Mouse (Mus musculus): ENCODE results near the gene Dok4.

Dok4 gene

GRCm38 (mm10) chr8:94876197-94876730 lies at the start of gene Dok4:
Dok4 (minus strand) TSS chr8:94876330.
- peak; percentile 87 for DNase-seq

- DNase-seq, result no peak
These were observed 47.3 kb upstream of the Dok4 start, which contains the start of gene Adgrg5 for GRCm38 (mm10) chr8:94923405-94923804. Adgrg5 (plus strand) TSS chr8:94923694.

DNA sequence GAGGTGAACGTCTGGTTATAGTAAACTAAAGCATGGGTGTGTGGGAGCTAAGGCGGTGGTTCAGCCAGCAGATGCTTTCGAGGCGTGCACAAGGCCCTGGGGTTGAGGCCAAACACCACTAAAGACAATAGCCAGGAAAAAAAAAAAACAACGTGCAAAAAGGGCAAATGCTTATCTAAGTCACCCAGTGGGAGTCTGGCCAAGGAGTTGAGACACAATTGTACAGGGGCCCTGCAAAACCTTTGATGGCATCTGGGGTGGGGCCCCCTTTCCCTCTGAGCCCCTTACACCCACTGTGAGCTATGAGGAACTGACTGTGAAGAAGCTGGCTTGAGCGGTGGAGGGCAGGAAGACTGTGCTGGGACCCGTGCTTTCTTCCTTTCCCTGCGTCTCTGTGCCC lies 46.5 kb upstream of the Dok4 start:
- DNase-seq, result no peak

DNA sequence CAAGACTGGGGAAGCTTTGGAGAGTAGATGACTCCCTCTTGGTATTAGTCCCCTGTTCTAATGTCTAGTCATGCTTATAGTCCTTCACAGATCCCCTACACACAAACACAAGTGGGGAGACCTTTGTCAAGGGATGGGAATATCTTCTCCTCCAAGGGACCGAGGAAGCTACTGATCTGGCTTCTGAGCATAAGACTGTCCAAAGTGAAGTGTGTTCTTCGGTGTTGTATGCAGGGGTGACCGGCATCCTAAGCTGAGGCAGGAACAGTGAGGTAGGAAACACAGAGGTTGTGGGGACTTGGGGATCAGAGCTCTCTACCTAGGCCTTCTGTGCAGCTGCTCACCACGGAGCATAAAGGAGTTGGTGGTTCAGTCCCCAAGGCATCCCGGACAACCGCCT lies 46.0 kb upstream of the Dok4 start:
- no peak for DNase-seq

GRCm38 (mm10) chr8:94919256-94919655 lies 43.1 kb upstream of the Dok4 start:
- no peak for DNase-seq

DNA sequence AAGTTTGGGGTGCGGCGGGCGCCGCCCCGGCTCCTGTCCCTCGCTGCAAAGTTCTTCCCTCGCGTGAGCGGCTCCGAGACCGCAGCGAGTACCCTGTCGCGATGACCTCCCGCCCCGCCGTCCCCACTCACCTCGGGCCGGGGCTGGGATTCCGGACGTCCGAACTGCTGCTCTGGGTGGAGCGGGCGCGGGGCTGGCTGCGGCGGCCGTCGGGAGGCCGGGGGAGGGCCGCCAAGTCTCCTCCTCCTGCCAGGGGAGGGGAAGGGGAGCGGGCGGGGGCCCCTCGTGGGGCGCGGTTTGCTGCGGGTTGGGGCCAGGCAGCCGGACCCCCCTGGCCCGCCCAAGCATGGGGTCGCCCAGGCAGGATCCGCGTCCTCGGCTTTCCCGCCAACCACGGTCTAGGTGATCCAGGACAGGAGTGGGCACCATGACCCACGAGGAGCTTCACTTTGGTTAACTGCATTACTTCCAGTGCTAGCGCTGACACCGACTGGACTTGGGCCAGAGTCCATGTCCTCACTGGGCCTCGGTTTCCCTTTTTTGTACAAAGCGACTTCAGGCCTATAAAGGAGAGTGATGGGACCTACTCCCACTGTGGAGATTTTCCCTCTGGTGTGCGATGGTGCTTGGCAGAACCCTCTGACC lies 41.8 kb upstream of the Dok4 start, which contains the start of gene Ccdc102a:
Gene Ccdc102a, minus strand, starts transcription at position 248 of the 645 bp plus-strand sequence.
- no peak for DNase-seq

DNA sequence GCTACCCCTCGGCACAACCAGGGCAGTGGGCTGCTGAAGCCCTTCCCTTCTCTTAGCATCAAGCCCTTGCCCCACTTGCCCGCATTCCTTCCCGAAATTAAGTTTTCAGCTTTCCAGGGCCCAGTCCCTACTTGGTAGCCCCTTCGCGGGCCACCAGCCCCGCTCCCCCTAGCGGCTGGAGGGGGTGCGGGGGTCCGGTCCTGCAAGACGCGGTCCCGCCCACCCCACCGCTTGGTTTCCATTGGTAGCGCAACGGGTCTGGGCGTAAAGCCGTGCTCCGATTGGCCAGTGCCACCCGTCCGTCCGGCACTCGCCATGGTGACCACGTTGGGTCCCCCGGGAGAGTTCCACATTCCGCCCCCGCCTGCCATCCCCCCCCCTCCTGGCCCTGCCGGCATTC lies 41.2 kb upstream of the Dok4 start:
- DNase-seq, result peak; percentile 96

GRCm38 (mm10) chr8:94916960-94917324 lies 40.8 kb upstream of the Dok4 start:
- no peak for DNase-seq

DNA sequence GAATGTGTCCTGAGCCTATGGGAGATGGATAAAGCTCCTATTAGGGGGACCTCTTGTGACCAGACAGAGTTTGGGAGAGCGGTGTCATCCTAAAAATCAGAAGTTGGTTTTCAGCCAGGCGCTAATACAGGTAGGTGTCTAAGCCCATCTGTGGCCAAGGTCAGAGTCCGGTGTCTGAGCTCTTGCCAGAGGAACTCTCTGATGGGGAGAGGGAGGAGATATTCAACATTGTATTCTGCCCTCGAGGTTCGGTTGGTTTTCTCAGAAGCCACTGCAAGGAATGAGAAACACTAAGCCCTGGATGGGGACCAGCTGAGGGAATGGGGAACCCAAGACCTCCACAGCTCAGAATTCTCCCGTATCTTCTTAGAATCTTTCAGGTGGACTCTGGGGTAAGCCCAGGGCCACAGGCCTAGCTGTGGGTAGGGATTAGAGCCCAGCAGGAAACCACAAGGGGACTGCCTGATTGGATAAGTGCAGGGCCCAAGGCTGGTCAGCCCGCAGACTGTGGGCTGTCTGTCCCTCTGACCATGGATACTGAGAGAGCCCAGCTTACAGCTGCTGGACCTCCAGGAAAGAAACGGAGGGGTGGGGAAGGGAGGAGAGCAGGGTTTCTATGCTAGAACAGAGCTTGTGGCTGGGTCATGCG lies 40.3 kb upstream of the Dok4 start:
- peak; percentile 22 for DNase-seq

DNA sequence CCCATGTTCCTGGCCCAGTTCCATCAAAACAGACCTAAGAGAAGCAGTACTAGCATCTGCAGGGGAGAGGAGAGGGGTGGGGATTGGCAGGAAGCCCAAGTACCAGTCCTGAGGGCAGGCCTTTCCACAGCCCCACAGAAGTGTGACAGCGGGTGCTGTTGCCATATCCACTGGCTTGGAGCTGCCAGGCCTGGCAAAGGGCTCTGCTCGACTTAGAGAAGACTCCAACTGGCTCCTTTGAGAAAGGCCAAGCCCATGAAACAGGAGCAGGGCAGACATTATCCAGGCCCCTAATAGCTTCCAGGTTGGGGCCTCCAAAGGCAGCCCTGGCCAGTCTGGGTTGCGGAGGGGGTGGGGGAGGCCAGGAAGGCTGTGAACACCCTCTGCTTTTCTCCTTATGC lies 38.6 kb upstream of the Dok4 start:
- peak; percentile 30 for DNase-seq

DNA sequence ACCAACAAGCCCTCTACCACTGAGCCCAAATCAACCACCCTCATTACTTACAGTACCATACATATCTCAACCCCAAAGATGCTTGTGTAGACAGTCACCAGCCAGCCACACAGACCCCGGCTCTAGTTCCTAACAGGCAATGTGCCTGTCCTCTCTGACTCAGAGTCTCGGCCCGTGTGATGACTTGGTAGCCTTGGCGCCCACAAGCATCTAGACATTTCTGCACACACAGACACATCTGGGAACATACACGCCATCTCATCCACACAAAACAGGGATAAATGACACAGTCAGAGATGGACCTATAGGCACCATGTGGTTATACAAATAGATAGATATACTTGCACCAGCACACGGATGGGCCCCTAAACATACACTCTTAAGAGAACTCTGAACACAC lies 38.1 kb upstream of the Dok4 start:
- no peak for DNase-seq

DNA sequence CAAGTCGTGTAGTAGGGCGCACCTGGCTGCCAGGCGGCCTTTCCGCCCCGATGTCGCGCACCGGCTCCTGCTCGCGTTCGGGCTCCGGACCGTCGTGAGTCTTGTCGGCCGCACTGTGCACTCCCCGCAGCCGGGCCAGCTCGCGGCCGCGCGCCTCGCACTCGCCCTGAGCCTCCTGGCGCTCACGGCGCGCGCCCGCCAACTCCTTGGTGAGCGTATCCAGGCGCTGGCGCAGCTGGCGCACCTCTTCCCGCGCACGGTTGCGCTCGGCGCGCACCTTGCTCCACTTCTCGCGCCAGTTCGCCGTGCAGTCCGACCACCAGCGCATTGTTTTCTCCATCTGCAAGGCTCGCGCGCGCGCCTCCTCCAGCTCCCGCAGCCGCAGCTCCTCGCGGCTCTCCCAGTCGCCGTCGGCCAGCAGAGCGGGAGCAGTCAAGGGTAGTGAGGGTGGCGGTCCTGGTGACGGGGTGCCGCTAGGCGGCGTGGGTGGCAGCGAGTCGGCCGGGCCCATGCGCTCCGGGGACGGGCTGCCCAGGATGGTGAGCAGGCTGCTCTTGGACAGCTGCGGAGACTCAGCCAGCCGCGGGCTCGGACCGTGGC lies 37.0 kb upstream of the Dok4 start:
- peak; percentile 88 for DNase-seq

GRCm38 (mm10) chr8:94908847-94909246 lies 32.7 kb upstream of the Dok4 start:
- peak; percentile 86 for DNase-seq

DNA sequence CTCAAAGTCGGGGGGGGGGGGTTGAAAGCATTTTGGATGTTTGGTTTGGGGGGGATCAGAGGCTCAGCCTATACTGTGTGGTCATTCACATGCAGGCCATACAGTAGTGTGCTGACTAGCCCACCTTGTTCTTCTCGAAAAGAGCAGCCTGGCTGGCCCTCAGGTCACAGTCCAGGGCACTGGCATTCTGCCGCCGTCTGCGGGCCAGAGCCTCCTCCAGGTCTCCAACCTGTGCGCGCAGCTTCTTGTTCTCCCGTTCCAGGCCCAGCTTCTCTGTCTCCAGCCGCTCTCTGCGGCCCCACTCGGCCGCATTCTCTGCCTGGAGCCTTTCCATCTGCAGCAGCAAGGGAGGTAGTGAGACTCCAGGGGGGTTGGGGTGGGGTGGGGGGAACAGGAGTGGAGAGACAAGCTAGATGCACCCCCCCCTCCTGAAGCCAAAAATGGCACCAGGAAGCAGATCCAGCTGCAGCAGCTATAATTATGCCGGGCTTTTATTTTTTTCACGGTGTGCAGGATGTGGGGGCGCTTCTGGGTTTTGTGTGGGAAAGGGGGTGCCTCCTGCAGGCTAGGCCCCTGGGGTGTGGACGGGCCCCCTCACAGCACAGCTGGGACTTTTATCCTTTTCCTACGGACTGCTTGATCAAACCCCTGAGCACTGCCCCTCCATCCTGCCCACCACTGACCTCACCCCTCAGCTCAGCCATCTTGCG lies 31.6 kb upstream of the Dok4 start:
- no peak for DNase-seq

- DNase-seq, result peak; percentile 64
These were observed 28.5 kb upstream of the Dok4 start for GRCm38 (mm10) chr8:94904450-94905175.

DNA sequence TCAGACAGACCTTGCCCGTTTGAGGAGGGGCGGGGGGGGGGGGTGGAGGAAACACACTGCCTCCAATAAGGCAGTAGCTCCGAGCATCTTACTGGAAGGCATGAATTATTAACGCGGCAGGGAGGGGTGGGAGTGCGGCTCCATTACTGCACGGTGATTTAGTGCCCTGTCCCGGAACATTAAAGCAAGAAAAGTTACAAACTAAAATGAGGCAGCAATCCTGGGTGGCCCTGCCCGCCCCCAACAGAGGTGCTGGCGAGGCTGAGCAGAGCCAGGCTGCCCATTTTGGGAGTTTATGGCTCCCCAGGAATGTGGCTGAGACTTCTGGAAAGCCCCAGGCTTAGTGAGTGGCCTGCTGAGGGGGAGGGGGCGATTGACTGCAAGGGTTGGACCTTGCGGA lies 27.6 kb upstream of the Dok4 start:
- DNase-seq, result no peak

DNA sequence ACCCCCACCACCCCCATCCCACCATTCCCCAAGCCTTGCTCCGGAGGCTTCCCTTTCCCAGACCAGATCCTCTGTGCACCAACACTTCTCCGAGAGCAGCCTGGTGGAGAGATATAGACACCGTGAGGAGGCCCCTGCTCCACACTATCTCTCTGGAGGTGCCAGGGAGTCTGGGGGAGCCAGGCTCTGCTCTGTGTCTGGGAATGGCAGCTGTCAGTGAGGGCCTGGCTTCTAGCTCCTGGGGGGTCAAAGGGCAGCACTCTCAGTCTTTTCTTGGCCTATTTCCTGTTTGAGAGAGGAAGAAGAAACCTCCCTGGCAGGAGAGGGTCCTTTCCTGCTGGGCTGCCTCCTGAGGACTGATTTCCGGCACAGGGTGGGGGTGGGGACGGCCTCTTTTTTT lies 24.9 kb upstream of the Dok4 start:
- DNase-seq, result peak; percentile 21

- DNase-seq, result no peak
These were observed 24.5 kb upstream of the Dok4 start for GRCm38 (mm10) chr8:94900617-94901016.

GRCm38 (mm10) chr8:94899262-94899661 lies 23.1 kb upstream of the Dok4 start:
- DNase-seq, result peak; percentile 48

GRCm38 (mm10) chr8:94892917-94893316 lies 16.8 kb upstream of the Dok4 start:
- DNase-seq, result no peak

DNA sequence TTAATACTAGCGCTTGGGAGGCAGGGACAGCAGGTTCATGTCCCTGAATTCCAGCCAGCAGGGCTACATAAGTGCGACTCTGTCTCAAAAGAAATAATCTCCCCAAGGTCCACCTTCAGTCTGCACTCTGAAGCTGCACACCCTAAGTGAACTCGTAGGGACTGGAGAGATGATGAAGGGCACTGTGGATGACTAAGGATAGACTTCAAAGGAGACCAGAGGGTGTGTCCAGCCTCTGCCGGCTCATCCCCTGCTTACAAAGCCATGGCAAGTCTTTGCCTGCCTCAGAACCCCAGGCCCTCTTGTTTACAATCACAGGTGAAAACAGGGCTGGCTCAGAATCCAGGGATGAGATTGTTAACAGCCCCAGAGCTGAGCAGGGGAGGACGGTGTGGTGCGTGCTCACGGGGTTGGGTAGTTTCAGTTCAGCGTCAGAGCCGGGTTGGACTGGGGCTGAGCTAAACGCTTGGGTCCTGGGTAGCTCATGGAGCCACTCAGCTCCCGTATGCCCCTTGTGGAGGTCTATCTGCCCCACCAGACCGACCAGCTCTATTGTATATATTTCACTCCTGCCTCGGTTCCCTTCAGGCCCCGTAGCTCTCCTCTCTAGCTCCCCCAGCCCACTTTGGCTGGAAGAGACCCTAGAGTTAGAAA lies 12.4 kb upstream of the Dok4 start:
- no peak for DNase-seq

DNA sequence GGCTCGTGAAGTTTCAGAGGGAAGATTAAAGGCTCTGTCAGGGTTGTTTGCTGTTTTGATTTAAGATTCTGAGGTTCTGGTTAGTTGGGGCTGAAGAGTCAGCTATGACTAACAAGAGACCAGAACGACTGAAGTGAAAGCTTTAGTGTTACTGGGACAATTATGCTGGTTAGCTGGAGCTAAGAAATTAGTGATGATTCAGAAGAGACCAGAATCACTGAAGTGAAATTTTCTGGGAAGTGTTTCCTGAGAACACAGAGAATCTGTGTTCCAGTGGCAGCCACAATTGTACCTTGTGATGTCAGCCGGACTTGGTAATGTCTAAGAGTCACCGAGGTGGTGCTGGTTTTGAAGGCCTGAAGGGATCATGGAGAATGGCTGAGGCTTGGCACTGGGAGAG lies 4.6 kb upstream of the Dok4 start:
- DNase-seq, result no peak

All from retina, postnatal 1 day (tissue).